Mouse (Mus musculus): Measurements from ENCODE around the gene Tfb1m.

The Tfb1m gene

GRCm38 (mm10) chr17:3557331-3558311 lies at the start of gene Tfb1m:
TSS of gene Tfb1m (minus strand) at chr17:3557781.
- peak; percentile 98 for DNase-seq (ENCODE audit: low spot score)

DNA sequence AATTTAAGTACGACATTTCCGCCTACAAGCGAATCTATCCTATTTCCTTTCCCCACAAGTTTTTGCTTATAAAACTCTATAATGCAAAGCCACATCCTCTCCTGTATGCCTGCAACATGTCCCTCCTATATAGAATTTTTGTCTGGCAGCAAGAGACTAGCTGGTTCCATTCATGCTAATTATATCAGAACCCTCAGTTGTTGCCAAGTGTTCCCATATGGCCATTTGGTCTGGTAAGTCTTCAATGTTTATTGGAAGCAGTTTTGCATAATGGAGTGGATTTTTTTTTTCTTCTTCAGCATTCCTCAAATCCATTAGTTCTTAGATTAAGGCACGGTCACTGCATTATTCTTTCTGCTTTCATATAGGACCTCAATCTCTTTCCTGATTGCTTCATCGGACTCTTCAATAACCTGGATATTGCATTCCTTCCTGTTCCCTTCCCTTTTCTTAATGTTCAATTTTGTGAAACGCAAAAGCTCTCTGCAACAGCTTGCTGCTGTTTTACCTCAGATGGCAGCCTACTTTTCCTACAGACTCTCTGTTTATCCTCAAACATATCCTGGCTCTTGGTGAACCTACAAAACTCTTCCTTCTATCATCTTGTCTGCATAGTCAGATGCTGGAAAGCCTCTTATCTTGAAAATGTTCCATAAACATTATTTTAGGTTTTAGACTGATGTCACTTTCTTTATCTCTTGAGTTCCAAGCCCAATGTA lies 45.5 kb upstream of the Tfb1m start:
- no peak for DNase-seq (ENCODE audit: low spot score)

GRCm38 (mm10) chr17:3598393-3598792 lies 40.8 kb upstream of the Tfb1m start:
- DNase-seq (ENCODE audit: low spot score) = no peak

DNA sequence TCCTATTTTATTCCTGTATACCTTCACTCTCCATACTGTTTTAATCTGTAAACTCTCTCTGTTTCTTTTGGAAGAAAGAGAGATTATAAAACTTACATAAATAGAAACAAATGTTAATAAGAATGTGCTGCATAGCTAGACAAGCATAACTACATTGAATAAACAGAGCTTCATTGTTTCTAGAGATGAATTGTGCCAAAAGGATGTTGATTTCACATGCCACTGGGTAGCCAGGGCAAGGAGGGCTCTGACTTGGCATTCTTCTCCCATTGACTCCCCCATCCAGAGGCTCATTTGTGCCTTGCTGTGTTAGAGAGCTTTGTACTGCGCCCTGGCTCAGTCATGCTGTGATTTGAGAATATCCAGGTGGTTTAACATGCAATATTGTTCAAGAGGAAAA lies 40.3 kb upstream of the Tfb1m start:
- DNase-seq (ENCODE audit: low spot score) = no peak

- DNase-seq (ENCODE audit: low spot score) = no peak
Observed at GRCm38 (mm10) chr17:3597130-3597529, 39.5 kb upstream of the Tfb1m start.

GRCm38 (mm10) chr17:3570876-3571275 lies 13.3 kb upstream of the Tfb1m start:
- DNase-seq (ENCODE audit: low spot score) = no peak

DNA sequence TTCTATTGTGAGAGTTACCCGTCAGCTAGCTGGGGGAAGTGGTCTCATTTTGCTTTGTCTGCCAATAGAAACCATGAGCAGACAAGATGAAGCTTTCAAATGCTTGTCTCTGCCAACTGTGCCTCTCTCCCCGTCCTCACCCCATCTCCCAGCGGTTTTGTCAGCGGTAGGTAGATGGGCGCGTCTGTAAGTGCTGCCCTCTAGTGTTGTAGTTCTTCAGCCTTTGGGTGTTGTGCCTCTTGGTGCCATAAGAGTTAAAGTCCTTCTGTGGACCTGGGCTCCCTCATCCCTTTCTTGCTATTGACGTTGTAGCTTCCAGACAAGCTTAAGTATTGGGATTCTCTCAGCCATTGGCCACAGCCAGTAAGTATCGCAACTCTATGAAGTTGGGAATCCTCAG lies 4.8 kb upstream of the Tfb1m start:
- peak; percentile 22 for DNase-seq (ENCODE audit: low spot score)

DNA sequence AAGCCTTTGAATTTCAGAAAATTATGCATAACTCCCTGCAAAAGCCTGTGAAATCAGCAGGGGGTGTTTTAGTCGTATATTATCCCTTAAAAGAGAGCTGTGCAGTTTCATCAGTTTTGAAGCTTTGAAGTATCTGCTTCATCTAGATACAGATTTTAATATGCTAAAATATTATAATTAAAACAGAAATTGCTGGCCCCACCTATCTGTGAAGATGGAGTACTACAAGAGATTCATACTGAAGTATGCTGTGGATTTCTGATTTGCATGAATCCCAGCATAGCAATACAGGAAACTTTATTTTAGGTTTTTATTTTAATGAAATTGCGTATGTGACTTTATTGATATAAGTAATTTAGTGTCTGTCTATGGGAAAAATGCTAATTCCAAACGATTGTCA lies 3.0 kb upstream of the Tfb1m start:
- no peak for DNase-seq (ENCODE audit: low spot score)

- DNase-seq (ENCODE audit: low spot score) = no peak
Observed at GRCm38 (mm10) chr17:3558356-3558870, 832 bp upstream of the Tfb1m start.

DNA sequence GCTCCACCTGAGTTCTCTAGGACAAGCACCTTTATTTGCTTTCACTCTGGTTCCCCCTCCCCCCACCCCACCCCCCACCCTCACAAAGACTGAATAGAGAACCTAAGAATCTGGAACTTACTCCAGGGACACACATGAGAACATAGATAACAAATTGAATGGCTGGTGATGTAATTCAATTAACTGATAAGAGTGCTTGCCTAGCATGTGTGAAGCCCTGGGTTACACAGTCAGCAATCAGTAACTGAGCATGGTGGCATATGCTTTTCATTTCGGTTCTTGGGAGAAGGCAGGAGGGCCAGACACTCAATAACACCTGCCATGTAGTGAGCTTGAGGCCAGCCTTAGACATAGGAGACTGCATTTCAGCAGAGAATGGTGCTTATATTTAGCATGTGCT lies 1.3 kb downstream of the Tfb1m start:
- no peak for DNase-seq (ENCODE audit: low spot score)

DNA sequence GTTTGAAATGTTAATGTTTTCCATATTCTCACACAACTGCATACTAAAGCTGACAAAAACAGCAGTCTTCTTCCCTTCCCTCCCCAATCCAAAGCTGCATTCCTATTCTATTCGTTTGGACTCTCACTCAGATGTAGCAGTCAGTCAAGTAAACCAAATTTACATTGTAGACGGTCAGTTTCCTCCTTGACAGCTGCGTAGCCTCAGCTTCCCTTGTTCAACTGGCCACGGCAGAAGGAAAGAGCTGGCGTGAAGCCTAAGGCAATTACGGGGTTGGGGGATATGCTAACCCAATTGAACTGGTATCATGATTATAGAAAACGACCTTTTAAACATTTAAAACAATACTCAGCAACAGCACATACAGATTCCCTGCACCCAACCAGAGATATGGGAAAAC lies 9.9 kb downstream of the Tfb1m start:
- no peak for DNase-seq (ENCODE audit: low spot score)

DNA sequence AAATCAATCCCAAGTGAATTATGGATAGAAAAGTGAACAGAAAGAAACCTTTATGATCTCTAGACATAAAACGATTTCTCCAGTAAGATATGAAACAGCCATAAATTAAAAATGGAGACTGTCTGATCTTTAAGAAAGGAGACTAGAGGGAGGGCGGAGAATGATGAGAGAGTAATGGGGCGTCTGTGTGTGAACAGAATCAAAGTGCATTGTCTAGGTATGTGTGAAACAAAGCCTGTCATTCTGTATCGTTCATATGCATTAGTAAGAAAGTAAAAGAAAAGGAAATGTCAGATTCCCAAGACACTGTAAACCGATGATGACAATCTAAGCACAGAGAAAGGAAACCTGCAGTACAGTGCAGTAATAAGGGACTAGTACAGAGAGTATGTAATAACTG lies 16.5 kb downstream of the Tfb1m start:
- no peak for DNase-seq (ENCODE audit: low spot score)

DNA sequence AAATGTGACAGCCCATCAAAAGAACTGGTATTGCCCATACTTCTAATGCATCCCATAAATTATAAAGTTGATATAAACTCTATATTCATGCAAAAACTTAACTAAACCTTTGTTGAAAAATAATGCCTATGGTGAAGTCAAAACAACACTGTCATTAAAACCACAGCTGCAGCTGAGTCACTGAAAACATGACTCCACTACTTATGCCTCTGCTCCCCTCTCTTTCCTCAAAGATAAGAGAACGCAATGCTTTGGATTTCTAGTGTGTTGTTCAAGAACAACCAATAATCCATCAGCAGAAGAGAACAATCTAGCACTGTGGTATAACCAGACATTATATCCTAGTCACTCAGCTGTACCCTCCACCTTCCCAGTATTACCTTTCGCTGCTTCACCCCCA lies 17.3 kb downstream of the Tfb1m start:
- no peak for DNase-seq (ENCODE audit: low spot score)

DNA sequence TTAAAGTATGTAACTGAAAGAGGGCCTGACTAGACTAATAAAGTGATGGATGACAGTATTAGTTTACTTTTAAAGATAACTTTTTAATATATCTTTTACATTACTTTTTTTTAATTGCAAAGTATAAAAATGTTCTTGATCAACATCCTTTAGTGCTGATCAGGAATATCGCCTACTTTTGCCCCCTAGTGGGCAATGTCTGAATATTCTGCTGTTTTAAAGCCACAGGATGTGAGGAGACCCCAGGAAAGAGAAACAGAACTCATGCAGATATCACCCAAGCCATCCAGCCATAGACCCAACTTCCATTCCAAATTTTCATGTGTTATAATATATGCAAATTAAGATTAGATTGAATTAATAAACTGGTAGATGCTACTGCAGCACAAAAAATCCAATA lies 24.2 kb downstream of the Tfb1m start:
- peak; percentile 6 for DNase-seq (ENCODE audit: low spot score)

DNA sequence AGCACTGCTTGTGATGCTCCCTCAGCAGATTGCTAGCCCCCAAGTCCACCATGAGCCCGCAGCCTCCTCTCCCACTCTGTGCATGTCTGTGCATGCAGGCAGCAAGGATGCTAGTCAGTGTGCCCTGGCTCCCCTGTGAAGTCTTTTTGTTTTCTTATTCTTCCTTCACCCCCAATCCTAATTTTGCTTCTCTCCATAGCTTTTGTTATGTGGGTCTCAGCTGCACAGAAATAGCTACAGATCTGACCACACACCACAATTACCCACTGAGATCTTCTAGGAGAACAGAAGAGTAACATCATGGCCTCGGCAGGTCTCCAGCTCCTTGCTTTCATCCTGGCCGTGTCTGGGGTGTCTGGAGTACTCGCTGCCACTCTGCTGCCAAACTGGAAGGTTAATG lies 25.3 kb downstream of the Tfb1m start, which contains the start of gene Cldn20:
Gene Cldn20, plus strand, starts transcription at position 301 of the 400 bp plus-strand sequence.
- DNase-seq (ENCODE audit: low spot score) = no peak

DNA sequence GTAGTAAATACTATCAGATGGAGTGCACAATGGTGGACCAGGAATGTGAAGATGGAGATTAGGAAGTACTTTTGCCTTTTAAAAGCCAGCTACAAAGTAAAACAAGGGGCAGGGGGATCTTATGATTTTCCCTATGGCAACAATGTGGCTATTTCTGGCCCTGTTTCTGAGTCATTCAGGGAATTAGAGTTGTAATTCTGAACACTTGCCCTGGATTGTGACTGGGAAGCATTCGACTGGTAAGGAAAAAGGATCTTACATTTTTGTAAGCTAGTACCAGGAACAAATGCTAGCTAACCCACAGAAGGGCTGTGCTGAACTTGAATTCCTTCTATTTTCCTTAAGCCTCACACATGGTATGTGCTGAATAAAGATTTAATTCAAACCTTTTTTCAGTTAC lies 25.9 kb downstream of the Tfb1m start:
- DNase-seq (ENCODE audit: low spot score) = no peak

DNA sequence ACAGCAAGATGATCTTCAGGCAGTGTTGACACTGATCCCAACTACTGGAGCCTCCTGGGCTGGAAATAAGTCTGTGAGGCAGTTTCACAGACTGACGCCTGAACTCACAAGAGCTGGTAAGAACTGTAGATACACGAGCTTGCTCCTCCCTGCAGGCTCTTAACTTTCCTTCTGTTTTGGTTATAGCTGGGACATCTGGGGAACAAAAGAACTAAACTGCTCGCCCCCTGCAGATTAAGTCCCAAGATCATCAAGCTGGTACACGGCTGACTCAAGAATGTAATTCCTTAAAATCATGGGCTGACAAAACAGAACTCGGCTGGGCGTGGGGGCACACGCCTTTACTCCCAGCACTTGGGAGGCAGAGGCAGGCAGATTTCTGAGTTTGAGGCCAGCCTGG lies 27.0 kb downstream of the Tfb1m start:
- DNase-seq (ENCODE audit: low spot score) = no peak

- DNase-seq (ENCODE audit: low spot score) = no peak
Observed at GRCm38 (mm10) chr17:3529523-3529922, 28.1 kb downstream of the Tfb1m start.

DNA sequence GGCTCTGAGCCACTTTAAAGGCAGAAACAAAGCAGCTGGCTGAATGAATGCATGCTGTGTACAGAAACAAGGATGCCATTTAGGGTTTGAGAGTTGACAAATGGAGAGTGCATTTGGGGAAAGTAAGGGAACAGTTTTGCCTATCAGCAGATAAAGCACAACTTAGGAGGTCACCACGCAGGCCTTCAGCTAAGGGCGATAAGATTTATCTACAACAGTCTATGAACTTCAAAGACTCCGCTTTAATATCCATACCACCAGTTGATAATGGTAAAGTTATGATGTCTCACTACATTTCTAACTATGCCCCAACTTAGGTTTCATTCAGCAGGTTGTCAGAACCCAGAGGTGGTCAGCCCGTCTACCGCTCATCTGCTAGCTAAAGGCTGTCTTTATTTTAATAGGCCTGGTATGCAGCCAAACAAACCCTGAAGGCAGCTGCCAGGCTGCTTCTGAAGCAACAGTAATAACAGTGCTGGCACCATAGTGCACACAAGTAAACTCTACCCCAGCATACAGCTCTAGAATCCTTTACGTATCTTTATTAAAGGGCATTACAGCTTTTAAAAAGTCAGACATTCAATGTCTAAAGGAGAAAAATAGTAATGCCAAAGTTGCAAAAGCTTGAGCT lies 29.6 kb downstream of the Tfb1m start:
- no peak for DNase-seq (ENCODE audit: low spot score)

- DNase-seq (ENCODE audit: low spot score) = no peak
Observed at GRCm38 (mm10) chr17:3520344-3520743, 37.2 kb downstream of the Tfb1m start.

DNA sequence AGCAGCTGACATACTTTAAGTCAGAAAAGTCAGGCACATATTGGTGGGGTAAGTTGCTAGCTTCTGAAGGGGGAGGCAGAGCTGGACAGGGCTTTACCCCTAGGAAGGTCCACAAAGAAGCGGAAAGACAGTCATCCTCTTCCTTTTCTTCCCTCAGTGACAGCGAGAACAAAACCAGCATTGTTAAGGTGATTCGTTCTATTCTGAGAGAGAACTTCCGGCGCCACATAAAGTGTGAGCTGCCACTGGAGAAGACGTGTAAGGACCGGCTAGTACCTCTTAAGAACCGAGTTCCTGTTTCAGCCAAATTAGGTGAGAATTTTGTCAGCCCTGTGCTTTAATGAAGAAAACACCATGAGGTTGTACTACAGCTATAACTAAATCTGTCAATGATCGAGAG lies 41.2 kb downstream of the Tfb1m start:
- DNase-seq (ENCODE audit: low spot score) = no peak

GRCm38 (mm10) chr17:3515851-3516250 lies 41.7 kb downstream of the Tfb1m start:
- DNase-seq (ENCODE audit: low spot score) = no peak
